Mouse (Mus musculus) embryo, embryonic 10.5 days (tissue): ENCODE measurements around the gene Nenf.
A peak's percentile ranks its signal among the peaks of the same experiment; 100 is the strongest.

Experiments used
- DNase-seq: peaks from one replicate; pipeline ENCODE4 v3.0.0-alpha.2; 2015; ENCODE audit warnings: low spot score

Nenf gene

DNA sequence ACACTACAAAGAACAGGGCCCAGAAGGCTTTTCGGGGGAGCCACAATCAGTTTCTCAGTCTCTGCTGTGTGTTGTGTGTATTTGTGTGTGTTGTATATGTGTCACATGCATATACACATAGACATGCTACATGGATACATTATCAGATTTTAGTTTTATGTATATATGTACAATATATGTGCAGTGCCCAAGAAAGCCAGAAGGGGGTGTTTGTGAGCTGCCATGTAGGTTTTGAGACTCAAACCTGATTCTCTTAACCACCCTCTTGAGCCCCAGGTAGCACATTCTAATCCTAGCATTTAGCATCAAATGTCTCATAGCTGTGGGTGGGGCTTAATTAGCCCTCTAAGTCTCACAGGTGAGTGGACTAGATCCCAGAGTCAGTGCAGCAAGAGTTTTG, 35.7 kb downstream of the Nenf start:
- no peak for DNase-seq

DNA sequence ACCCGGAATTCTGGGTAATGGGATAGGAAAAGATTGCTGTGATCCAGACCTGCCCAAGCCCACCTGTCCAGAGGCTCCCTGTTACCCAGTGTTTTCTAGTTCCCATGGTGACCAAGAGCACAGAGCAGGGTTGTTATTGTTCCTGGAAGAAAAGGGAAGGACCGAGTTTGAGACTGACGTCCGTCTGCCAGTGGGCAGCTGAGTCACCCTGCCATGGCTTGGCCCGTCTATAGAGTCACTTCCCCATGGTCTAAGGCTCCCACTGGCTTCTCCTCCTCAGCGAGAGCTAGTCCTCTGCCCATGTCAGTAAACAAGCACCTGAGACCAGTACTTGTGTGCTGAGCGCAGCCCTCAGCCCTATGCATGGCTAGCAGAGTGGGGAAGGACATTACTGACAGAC, 36.8 kb downstream of the Nenf start:
- no peak for DNase-seq

DNA sequence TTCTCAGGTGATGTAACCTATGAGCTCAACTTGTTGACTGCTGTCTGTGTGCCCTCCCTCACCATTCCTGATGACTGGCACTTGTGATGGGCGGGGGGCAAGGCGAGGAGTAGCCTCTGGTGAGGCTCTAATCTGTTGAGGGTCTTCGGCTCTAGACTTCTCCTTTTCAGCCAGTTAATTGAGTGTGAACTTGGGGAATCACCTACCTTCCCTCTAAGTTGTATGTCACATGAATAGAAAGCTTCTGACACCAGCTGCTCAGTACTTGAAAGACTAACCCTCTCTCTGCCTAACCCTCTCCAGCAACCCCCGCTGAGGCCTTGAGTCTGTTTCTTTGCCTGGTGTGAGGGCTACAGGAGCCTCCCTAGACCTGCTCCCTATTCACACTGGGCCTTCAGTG, 39.7 kb downstream of the Nenf start:
- no peak for DNase-seq

DNA sequence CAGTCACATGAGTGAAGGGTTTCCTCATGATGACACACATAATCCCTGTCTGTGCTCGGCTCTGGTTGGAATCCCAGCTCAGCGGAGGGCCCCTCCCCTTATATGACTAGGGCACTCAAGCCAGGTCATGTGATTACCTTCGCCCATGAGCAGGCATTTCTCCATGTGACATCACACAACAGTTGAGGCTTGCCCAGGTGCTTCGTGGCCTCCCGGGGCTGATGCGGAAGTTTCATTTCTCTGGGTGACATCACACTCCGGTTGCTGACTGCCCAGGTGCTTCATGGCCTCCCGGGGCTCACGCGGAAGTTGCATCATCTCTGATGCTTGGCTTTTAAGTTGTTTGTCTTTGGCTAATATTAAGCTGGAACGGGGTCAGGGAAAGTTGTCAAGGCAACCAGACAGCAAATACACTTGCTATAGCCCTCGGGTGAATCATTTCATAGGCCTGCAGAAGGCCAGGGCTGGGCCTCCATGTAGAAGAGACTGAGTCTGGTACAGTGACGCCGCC, 40.4 kb downstream of the Nenf start:
- no peak for DNase-seq

DNA sequence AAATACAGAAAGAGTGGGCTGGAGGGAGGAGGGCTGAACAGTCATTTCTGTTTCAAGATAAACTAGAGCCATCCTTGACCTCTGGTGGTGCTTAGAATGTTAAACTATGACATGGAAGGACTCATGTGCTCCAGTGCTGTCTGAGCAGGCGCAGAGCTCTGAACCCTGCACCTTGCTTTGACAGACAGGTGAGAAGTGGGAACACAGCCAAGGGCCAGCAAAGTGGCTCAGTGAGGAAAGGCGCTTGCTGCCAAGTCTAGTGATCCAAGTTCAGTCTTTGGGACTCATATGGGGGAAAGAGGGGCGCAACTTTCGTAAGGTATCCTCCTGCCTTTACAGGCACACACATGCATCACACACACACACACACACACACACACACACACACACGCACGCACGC, 41.8 kb downstream of the Nenf start:
- DNase-seq: no peak

DNA sequence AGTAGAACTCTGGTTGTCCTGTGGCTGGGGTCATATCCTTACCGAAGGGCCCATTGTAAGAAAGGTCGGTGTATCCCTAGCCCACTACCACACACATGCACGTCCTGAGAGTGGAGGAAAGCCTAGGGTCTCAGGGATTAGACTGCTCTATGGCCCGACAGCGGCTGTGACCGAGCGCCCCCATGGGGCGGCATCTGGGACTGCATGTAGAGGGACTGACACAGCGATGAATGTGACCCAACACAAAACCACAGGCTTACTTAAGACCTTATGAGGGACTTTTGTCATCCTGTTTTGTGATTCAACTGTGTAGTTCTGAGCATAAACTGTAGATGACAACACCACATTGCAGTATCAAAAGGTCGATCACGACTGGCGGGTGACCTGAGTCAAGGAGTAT, 42.5 kb downstream of the Nenf start:
- DNase-seq: peak; percentile 85

DNA sequence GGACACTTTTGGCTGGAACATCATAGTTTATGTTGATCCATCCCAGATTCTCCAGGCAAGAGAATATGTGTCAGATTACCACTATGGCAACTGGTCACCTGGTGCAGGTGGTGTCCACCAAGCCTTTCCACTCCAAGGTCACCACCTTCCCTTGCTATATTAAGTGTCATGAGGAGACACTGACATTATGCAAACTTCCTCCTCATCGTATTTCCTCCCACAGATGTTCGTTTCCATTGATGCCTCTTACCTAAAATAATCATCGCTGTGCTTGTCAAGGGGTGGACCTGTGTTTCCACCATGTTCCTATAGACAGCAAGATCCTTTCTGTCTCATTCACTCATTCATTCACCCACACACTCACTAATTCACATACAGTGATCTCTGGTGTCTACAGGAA, 45.3 kb downstream of the Nenf start:
- DNase-seq: no peak

DNA sequence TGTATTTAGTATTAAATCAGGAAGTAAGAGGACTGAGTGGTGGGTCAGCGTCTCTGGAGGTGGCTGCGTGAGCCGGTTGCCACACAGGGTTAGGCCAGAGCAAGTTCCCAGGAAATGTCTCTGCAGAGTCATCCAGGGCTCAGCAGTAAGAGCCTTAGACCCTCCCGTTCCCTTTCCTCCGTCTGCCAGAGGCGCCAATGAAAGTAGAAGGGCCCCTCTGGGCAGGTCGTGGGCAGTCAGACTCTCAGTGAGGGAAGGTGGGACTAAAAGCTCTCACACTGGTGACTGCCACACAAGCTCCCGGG, 48.4 kb downstream of the Nenf start:
- DNase-seq: no peak

DNA sequence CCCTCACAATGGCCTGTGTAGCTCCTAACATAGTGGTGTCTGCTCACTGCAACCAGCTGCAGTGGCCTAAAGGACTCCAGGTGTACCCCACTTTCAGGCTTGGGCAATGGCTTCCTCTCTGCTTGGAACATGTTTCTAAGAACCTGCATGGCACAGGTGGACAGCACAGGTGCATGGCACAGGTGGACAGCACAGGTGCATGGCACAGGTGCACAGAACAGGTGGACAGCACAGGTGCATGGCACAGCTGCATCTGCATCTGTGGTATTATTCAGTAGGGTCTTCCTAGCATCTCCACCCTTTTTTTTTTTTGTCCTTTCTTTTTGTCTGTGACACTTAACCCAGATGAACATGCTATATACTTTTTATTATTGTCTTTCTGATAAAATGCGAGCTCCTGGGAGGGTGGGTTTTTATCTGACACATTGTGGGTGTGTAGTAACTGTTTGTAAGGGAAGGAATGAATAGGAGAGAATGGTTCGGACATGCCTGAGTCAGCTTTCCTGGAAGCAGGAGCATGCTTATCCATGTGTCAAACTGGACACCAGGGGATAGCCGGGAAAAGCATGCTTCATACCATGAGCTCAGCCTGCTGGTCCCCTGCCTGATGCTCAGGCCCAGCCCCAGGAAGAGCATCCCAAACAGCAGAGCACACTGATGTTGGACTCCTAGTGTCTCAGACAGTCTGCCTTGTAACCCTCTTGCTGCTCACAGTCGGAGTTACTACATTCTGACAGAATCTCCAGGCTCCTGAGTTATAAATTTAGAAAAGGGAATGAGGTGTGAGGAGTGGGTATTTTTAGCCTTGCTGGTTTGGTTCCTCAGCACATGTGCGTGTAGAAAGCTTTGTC, 49.0 kb downstream of the Nenf start:
- no peak for DNase-seq

DNA sequence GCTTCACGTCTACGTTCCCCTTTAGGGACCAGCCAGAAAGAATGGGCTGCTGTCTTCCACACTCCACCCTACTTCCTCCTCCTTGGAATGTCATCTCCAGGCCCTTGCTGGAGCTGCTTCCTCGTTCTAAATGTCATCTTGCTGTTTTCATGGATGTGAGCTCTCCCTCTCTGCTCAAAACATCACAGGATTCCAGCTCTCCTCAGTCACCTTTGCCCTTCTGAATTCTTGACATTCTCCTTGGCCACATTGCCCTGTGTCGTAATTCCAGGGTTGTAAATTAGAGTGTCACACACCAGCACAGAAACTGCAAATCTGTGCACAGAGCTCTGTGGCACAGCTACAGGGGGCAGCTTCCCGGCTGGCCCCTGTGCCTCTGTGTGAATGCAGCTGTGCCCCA, 50.1 kb downstream of the Nenf start:
- peak; percentile 67 for DNase-seq

DNA sequence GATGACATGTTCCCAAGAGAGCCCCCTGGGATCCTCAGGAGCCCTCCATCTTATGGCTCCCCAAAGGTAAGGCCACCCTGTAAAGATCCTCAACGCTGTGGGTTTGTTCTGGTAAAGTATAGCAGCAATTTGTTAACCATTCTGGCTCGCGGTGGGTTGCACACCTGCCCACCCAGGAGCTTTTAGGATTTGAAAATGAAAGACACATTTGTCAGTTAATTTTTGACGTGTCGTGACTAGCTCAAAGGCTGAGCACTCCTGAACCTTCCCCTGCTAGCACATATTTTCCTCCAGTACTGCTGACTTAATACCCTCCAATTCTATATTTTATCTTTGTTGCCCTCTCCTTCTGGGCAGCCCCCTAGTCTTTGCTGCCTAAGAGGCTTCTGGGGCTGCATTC, 50.8 kb downstream of the Nenf start:
- DNase-seq: no peak

DNA sequence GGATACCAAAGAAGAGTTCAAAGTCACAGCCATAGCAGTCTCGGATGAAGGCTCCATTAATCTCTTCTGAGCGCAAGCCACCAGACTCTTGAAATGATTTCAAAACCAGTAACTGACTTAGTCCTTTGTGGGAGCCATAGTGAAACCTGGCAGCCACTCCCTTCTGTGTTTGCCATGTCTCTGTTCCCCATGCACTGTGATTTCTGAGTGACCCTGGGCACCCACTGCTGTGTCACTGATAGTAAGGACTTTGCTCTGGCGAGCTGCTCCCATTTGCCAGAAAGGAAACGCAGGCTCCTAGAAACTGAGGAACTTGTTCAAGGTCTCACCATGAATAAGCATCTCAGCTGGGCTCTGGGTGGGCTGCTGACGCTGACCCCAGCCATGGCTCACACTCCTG, 54.5 kb downstream of the Nenf start:
- no peak for DNase-seq

DNA sequence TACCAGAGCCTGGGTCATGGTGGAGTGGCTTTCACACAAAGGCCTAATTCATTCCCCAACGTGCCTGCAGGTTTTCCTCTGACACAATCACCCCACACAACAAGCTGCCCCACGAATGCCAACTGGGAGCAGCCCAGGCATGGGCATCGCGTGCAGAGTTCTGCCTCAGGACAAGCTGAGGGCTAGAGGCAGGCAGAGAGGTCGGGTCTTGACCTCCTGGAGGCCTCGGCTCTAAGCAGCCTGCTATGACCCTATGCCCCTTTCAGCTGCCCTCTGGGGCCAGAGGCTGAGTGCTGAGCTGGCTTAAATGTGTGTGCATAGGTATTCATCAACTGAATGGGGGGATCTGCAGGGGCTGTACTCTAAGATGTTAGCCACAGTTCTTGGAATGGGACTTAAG, 56.1 kb downstream of the Nenf start:
- DNase-seq: peak; percentile 57

DNA sequence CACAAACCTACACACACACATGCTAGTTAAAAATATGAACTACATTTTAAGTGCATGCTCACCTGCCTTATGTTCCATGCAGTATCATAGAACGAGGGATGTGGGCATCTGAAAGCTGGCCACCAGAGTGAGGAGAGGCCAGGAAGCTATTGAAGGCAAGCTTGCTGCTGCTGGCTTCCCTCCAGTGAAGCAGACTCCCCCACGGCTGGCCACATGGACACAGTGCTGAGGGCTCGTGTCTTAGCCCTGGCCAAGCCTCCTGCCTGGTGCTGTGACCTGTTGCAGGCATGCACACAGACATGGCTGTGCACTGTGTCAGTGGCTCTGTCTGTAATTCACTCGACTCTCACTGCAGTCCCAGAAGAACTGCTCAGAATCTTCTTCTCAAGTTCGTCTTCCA, 58.3 kb downstream of the Nenf start:
- DNase-seq: no peak

DNA sequence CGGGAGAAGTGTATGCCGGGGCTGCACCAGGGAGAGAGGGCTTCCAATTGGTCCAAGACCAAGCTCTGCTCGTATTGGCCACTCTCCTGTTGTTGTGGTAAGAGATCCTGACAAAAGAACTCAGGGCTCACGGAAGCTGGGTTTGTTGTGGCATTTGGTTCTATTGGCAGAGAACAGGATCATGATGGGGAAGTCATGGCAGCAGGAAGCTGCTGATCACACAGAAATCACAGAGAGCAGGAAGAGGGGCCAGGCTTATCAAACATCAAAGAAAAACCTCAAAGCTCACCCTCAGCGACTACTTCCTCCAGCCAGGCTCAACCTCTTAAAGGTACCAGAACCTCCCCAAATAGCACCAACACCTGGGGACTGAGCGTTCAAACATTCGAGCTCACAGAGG, 58.9 kb downstream of the Nenf start:
- DNase-seq: no peak

DNA sequence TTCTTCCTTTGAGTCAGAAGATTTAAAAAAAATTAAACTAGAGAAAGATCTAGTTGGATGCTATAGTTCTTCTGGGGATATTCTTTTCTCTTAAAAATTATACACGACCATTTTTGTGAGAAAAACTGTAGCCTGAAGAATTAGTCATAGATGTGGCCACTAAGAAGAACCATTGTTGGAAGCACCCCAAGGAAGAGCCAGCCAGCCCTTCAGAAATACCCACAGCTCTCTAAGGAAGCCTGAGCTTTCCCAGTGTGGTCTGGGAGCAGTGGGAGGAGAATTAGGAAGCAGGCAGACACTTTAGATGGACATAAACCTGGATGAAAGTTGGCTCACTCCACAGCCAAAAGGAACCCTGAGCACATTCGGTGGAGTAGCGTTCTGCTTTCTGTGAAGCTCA, 59.5 kb downstream of the Nenf start:
- no peak for DNase-seq

DNA sequence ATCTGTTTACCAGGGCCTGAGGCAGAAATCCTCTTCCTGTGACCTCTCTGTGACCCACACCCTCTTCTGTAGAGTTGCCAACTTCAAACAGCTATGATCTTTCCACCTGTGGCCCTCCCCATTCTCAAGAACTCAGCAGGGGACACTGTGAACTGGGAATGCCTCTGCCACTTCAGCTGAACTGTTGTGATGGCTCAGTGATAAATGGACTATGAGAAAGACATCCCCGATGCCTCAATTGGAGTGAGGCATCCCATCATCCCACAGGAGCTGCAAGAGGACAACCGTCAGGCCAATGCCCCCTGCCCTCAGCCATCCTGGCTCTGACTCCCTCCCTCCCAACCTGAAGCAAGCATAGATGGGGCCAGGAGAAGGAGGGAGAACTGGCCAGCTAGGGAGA, 60.0 kb downstream of the Nenf start:
- no peak for DNase-seq

DNA sequence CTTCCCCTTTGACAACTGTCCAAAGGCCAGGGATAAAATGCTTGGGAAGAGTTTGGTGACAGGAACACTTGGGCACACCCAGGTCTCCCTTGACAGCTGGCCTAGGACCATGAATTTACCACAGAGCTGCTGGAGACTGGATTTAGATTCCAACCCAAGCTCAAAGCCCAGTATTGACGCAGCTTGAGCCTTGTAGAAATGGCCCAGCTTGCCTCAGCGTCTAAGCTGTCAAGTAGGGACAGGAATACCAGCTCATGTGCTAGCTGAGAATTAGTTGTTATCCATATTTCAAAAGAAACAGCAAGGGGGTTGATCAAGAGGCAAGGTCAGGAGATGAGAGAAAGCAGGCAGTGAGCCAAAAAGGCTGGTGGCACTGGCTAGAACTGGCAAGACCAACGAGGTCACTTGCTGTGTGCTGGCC, 60.6 kb downstream of the Nenf start:
- DNase-seq: no peak
